Mouse (Mus musculus) urinary bladder, postnatal 36 days (tissue): ENCODE data around the gene Nlgn1.
"Not testable (repeated sequence)": the region's sequence is repeated elsewhere in the genome, so short reads cannot be mapped to it uniquely, and the experiment has no call there.

Experiments used
- DNase-seq, 2 experiments: peaks; one replicate each; pipeline ENCODE4 v3.0.0; 2022; ENCODE audit warnings: low spot score in 2 of 2, mixed read lengths in 1 of 2

The Nlgn1 gene

GRCm38 (mm10) chr3:25645895-25646691 is 686.2 kb downstream of the Nlgn1 start:
- no peak for DNase-seq

GRCm38 (mm10) chr3:25629198-25629597 is 703.1 kb downstream of the Nlgn1 start:
- no peak for DNase-seq

GRCm38 (mm10) chr3:25606597-25606996 is 725.7 kb downstream of the Nlgn1 start:
- DNase-seq = no peak

- no peak for DNase-seq
Measured at GRCm38 (mm10) chr3:25597513-25597912, 734.7 kb downstream of the Nlgn1 start.

GRCm38 (mm10) chr3:25575526-25575925 is 756.7 kb downstream of the Nlgn1 start:
- DNase-seq = no peak

GRCm38 (mm10) chr3:25574840-25575239 is 757.4 kb downstream of the Nlgn1 start:
- no peak for DNase-seq

GRCm38 (mm10) chr3:25558513-25558912 is 773.7 kb downstream of the Nlgn1 start:
- DNase-seq = not testable (repeated sequence)

GRCm38 (mm10) chr3:25549097-25549496 is 783.2 kb downstream of the Nlgn1 start:
- DNase-seq = not testable (repeated sequence)

GRCm38 (mm10) chr3:25524236-25524635 is 808.0 kb downstream of the Nlgn1 start:
- DNase-seq = peak in 1 of 2 experiments; percentile 8

GRCm38 (mm10) chr3:25463051-25463450 is 869.2 kb downstream of the Nlgn1 start:
- no peak for DNase-seq

- no peak for DNase-seq
Measured at GRCm38 (mm10) chr3:25456250-25456860, 875.9 kb downstream of the Nlgn1 start.

- DNase-seq = no peak
Measured at GRCm38 (mm10) chr3:25452314-25452713, 879.9 kb downstream of the Nlgn1 start.

- no peak for DNase-seq
Measured at GRCm38 (mm10) chr3:25450471-25450870, 881.8 kb downstream of the Nlgn1 start.

GRCm38 (mm10) chr3:25449356-25449755 is 882.9 kb downstream of the Nlgn1 start:
- DNase-seq = no peak

- no peak for DNase-seq
Measured at GRCm38 (mm10) chr3:25447181-25447580, 885.1 kb downstream of the Nlgn1 start.

GRCm38 (mm10) chr3:25443657-25444056 is 888.6 kb downstream of the Nlgn1 start:
- DNase-seq = no peak

- DNase-seq = no peak
Measured at GRCm38 (mm10) chr3:25442617-25443016, 889.6 kb downstream of the Nlgn1 start.

GRCm38 (mm10) chr3:25426931-25427330 is 905.3 kb downstream of the Nlgn1 start:
- DNase-seq = no peak

GRCm38 (mm10) chr3:25412003-25412402 is 920.3 kb downstream of the Nlgn1 start:
- DNase-seq = no peak
